Mouse (Mus musculus): ENCODE measurements around the gene Zfp317. TPM values are rescaled to one million over a fixed set of nuclear protein-coding genes. Genes with fewer than 3 reads are reported as not detected.

Zfp317 gene
- total RNA-seq (2023) = 6.4 and 7.2 TPM in 2 replicates

DNA sequence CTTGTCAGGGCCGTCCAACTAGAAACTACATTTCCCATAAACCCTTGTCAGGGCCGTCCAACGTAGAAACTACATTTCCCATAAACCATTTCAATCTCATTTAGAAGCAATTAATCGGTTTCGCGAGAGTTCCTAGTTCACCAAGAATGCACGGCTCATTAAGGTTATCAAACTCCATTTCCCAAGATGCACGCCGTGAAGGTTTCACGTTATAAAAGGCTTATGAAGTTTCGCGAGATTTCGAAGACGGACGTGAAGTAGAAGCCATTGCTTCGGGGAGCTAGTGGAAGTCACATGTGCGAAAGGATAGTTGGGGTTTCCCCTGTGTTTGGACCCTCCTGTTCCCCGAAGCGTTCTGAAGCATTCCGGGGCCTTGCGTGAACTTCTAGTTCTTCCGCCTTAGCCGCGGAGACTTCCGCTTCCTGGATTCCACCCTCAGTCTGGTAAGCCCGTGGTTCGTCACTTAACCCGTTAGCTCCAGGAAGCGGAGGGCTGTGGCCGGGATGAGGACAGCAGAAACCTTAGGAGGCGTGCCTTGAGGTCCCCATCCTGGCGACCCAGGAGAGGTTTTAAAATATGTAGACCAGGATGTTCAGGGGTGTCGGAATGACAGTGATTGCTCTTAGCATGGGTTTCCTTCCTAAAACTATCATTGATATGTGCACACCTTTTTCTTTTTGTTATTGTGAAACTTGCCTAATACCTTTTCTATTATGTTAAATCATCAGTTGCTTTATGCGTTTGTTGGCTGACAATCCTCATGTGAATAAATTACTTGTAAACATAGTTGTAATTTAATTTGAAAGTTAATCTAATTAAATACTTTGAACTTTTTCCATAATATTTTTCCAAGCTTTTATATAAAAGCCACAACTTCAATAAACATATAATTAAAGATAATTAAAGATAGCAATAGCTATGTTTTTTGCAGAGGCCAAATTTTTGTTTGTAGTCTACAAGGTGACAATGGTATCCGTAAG lies at the start of gene Zfp317:
Zfp317 (plus strand) TSS at position 260 of the 980 bp plus-strand sequence.

DNA sequence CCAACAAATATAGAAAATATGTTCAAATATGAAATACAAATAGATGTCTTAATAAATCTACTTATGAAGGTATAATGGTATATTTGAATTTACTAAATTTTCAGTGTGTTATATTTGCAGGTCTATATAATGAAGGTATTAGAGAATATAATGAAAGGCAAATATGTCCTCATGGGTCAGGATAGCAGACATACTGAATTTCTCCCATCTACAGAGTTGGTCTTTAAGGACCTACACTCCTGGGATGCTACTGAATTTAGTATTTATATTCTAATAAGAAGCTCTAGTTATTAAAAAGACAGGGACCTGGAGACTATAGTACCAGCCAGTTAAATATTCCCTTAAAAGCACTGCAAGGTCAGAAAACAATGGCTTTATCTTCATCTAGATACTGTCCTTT lies 39.6 kb upstream of the Zfp317 start, which contains the start of gene Olfr855:
Olfr855 (plus strand) TSS at position 301 of the 400 bp plus-strand sequence.

Other genes starting within 250 kb of the Zfp317 start
- gene Olfr847, start 243.4 kb upstream of the Zfp317 start, total RNA-seq (2023) = not detected in 2 replicates
- not detected in 2 replicates for gene Olfr849, start 181.8 kb upstream of the Zfp317 start, total RNA-seq (2023)
- gene Olfr850, start 143.9 kb upstream of the Zfp317 start, total RNA-seq (2023) = not detected in 2 replicates
- gene Olfr851, start 128.8 kb upstream of the Zfp317 start, total RNA-seq (2023) = not detected in 2 replicates
- gene Olfr853, start 81.0 kb upstream of the Zfp317 start, total RNA-seq (2023) = not detected in 2 replicates
- not detected in 2 replicates for gene Olfr854, start 54.7 kb upstream of the Zfp317 start, total RNA-seq (2023)
- not detected in 2 replicates for gene Olfr855, start 39.5 kb upstream of the Zfp317 start, total RNA-seq (2023)
- not detected in 2 replicates for gene Olfr857, start 87.3 kb downstream of the Zfp317 start, total RNA-seq (2023)
- gene Olfr58, start 158.2 kb downstream of the Zfp317 start, total RNA-seq (2023) = not detected in 2 replicates
- gene Olfr859, start 182.8 kb downstream of the Zfp317 start, total RNA-seq (2023) = not detected in 2 replicates
- gene Olfr860, start 227.6 kb downstream of the Zfp317 start, total RNA-seq (2023) = not detected in 2 replicates